Mouse (Mus musculus) layer of hippocampus, adult 2 months (tissue): Measurements from ENCODE around the gene 4933427I04Rik. TPM values are rescaled to one million over a fixed set of nuclear protein-coding genes. Genes with fewer than 3 reads are reported as not detected.

Source experiments
- DNase-seq, 2 experiments: peaks; one replicate each; pipeline ENCODE4 v3.0.0; 2022; ENCODE audit warnings: low spot score in 2 of 2
- H3K27ac ChIP-seq: fragments of 200-600 bp; 2 replicates; pipeline ENCODE4 v1.8.1; 2022
- H3K4me3 ChIP-seq: fragments of 200-600 bp; 2 replicates; pipeline ENCODE4 v1.8.1; 2022; ENCODE audit warnings: mild to moderate bottlenecking
- CTCF ChIP-seq: fragments of 200-600 bp; conservative IDR thresholded peaks from 2 replicates; pipeline ENCODE4 v1.8.1; 2022; ENCODE audit warnings: antibody characterized with exemption, mild to moderate bottlenecking, moderate library complexity
- long read RNA-seq, 2 experiments: library from polyadenylated mRNA; stranded (forward); transcript quantifications; one replicate each; pipeline ENCODE4 v2.0.0; 2021; ENCODE audit warnings: borderline mapping rate in 2 of 2
- total RNA-seq, 2 experiments: library from RNA; stranded (reverse); gene quantifications; 2 replicates each; pipeline ENCODE4 v1.2.3; 2021

The 4933427I04Rik gene
- not detected for total RNA-seq
- long read RNA-seq, experiment 1: 0 reads
- long read RNA-seq, experiment 2: 0 reads

DNA sequence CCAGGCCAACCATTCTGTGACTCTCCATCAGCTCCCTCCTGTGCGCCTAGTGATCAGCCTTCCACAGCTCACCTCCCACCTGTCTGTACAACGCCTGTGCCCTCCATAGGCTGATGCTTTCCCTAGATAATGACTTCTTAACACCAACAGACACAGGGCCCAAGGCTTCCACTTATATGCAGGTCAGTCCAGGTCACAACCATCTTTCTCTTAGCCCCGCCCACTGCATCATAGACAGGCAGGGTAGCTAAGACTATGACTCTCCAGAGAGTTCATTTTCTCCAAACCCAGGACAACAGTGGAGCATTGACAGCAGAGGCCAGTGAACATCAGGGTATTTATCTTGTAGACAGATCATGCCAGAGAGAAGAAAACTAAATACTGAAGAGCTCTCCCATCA is at the start of gene 4933427I04Rik:
4933427I04Rik (plus strand) TSS at position 301 of the 400 bp plus-strand sequence.
- H3K27ac ChIP-seq: no peak within 1 kb of the TSS
- TF ChIP-seq CTCF: no peak
- no peak within 1 kb of the TSS for H3K4me3 ChIP-seq
- no peak for DNase-seq

DNA sequence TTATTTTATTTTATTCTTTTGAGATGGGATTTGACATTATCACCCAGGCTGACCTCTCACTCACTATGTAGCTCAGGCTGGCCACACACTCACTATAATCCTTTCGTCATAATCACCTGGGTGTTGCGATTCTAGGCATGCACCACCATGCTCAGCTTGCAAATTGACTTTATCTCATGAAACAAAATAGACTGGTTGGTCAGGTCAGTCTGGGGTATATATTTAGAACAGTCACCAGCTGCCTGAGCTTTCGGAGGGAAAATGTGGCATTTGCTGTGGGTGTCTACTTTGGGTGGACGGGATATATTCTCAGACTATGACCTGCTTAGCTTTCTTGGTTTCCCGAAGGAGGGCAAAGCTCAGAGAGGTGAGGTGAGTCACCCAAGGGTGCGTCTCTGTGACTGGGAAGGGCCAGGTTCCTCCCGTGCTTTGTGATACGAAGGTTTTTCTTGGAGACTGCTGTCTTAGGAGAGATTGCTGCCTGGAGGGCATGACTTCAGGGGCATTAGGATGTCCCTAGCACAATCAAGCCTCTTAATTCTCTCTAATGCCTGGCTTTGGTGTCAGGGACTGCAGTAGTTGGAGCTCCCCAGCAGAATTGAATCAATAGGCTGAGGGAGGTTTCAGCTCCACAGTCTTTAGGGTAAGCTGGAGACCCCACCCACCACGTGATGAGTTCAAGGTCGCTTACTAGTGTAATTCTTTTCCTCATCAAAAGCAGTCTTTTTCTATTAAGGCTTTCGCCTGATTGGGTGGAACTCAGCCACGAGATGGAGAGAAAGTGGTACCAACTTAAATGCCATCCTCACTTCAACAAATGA is 48.8 kb upstream of the 4933427I04Rik start:
- no peak overlapping the region for H3K4me3 ChIP-seq
- DNase-seq: no peak
- no peak for TF ChIP-seq CTCF

GRCm38 (mm10) chr4:123812525-123812924 is 47.0 kb upstream of the 4933427I04Rik start:
- peak; percentile 53 for TF ChIP-seq CTCF
- Histone ChIP-seq H3K4me3 (no peak overlapping the region), H3K27ac (no peak overlapping the region)
- no peak for DNase-seq

More for the DNA sequence above, 48.8 kb upstream of the 4933427I04Rik start:
- no peak overlapping the region for H3K27ac ChIP-seq

DNA sequence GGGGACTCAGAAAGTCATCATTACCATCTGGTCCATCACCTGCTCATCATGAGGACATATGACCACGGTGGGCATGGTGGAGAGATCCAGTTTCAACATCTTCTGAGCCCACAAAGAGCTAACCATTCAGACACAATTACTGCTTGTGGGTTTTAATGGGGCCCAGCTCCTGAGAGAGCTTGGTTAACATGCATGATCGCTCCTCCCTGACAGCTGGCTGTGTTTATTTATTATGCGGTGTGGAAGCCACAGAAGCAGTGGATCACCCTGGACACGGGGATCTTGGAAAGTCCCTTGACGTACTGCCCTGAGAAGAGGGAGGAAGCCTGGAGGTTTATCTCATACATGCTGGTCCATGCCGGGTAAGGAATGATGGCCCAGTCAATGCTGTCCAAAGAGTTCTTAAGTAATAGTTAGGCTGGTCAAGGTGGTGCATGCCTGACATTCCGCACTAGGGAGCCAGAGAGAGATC is 45.4 kb upstream of the 4933427I04Rik start:
- DNase-seq: no peak
- Histone ChIP-seq H3K27ac (no peak overlapping the region), H3K4me3 (no peak overlapping the region)
- no peak for TF ChIP-seq CTCF

DNA sequence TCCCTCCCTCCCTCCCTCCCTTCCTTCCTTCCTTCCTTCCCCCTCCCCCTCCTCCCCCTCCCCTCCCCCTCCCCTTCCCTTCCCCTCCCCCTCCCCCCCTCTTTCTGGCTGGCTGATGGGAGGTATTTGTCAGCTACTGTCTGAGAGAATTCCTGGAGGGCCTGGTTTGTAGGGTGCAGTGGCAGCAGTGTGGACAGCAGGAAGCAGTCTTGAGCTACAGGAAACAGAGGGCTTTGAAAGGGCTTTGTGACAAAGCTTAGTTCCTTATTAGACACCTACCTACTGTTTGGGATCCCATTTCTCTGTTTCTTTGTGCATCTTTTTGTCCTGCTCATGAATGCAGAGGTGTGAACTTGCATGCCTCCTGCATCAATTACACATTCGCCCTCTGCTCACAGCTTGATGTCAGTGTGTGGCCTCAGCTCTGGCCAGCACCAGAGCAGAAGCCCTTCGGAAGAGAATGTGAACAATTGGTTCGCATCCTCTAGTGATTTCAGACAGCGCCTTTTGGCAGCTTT is 40.3 kb upstream of the 4933427I04Rik start:
- Histone ChIP-seq H3K27ac (no peak overlapping the region), H3K4me3 (no peak overlapping the region)
- TF ChIP-seq CTCF: peak; percentile 66
- DNase-seq: peak in 1 of 2 experiments; percentile 18

DNA sequence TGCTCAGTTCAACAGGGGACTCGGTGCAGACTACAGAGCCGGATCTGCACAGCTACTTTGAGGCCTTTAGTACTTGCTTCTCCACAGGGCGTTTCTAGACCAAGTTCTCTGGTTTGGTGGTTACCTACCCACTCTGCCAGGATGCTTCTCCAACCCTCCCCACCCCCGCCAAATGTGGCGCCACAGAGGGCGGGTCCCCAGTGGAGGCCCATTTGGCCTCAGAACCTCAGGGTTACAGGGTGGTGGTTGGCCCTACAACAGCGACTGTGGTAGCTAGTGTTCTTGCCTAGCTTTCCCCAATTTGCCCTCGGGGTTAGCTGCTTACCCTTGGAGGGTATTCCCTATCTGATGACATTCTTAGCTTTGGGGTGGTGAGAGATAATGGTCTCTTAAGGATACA is 17.4 kb upstream of the 4933427I04Rik start:
- no peak overlapping the region for H3K27ac ChIP-seq
- TF ChIP-seq CTCF: no peak
- no peak for DNase-seq
- no peak overlapping the region for H3K4me3 ChIP-seq

- Histone ChIP-seq H3K4me3 (no peak overlapping the region), H3K27ac (no peak overlapping the region)
- no peak for DNase-seq
- no peak for TF ChIP-seq CTCF
Observed at GRCm38 (mm10) chr4:123856888-123857287, 2.6 kb upstream of the 4933427I04Rik start.

- no peak overlapping the region for H3K27ac ChIP-seq
- no peak for TF ChIP-seq CTCF
- no peak for DNase-seq
- H3K4me3 ChIP-seq: no peak overlapping the region
Observed at GRCm38 (mm10) chr4:123858090-123858489, 1.4 kb upstream of the 4933427I04Rik start.

DNA sequence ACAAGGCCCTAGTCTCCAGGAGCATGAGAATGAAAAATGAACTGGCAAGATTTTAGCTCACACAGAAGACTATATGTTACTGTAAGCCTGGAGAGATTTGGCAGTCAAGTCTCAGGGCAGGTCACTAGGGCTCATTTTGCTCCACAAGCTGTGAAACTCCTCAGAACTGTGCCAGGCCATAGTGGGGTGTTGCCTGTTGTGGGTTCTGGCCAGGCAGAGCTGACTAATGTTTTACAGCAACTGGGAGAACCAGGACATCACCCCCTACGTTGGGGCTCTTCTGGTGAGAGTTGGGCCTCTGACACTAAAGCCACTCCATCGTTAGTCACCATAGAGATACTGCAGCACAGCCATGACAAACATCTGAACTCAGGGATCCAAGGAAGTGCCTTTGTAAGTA is 324 bp downstream of the 4933427I04Rik start:
- no peak for DNase-seq

GRCm38 (mm10) chr4:123860621-123861020 is 1.1 kb downstream of the 4933427I04Rik start:
- no peak for DNase-seq
- H3K4me3 ChIP-seq: no peak overlapping the region
- H3K27ac ChIP-seq: no peak overlapping the region
- no peak for TF ChIP-seq CTCF

More for the DNA sequence above, 324 bp downstream of the 4933427I04Rik start:
- no peak overlapping the region for H3K27ac ChIP-seq
- TF ChIP-seq CTCF: no peak
- H3K4me3 ChIP-seq: no peak overlapping the region

GRCm38 (mm10) chr4:123893726-123894125 is 34.2 kb downstream of the 4933427I04Rik start:
- H3K4me3 ChIP-seq: no peak overlapping the region

DNA sequence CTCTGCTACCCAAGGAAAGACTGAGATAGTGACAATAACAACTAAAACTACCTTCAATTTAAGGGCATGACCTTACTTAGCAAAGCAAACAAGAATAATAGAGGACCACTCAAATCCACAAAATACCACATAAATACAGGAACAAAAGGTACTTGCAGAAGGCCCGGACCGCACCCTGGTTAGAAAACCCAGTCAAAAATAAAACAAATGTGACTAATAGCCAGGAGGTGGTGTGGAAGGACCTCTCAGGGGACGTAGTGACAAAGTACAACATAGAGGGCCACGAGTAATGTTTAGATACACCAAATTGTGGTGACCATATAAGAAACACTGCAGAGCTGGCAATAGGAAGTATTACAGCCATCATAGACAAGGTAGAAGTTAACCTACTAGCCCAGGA is 34.8 kb downstream of the 4933427I04Rik start:
- no peak for TF ChIP-seq CTCF
- H3K4me3 ChIP-seq: no peak overlapping the region
- DNase-seq: no peak
- H3K27ac ChIP-seq: no peak overlapping the region

More at GRCm38 (mm10) chr4:123893726-123894125, 34.2 kb downstream of the 4933427I04Rik start:
- no peak for DNase-seq
- no peak for TF ChIP-seq CTCF
- no peak overlapping the region for H3K27ac ChIP-seq

GRCm38 (mm10) chr4:123898696-123899095 is 39.2 kb downstream of the 4933427I04Rik start:
- peak in 1 of 2 experiments; percentile 71 for DNase-seq
- no peak overlapping the region for H3K27ac ChIP-seq

DNA sequence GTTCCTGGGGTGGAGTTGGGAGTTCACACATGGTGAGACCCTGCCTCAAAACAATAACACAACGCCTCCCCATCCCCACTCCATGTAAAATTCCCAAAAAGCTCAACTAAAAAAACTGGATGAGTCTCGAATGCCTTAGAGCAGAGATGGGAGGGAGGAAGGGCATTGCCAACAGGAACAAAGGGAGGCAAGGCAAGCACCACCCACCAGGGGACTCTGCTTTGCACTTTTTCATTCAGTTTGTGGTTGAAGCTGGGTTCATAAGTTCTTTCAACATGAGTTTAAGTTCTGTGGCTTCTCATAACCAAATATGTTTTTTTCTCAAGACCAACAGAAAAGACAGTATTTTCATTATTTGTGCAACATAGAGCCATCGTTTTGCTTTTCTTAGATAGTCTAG is 44.0 kb downstream of the 4933427I04Rik start:
- TF ChIP-seq CTCF: peak; percentile 40
- no peak overlapping the region for H3K27ac ChIP-seq
- DNase-seq: no peak
- H3K4me3 ChIP-seq: no peak overlapping the region

More at GRCm38 (mm10) chr4:123898696-123899095, 39.2 kb downstream of the 4933427I04Rik start:
- TF ChIP-seq CTCF: peak; percentile 89
- H3K4me3 ChIP-seq: no peak overlapping the region
